Mouse (Mus musculus) liver, embryonic 11.5 days (tissue): ENCODE measurements around the gene Gnao1. TPM values are rescaled to one million over a fixed set of nuclear protein-coding genes. Genes with fewer than 3 reads are reported as not detected.

Source experiments
- ATAC-seq: fragments of 200-750 bp; cut with Nextera tagmentation; replicated peaks from 2 replicates; pipeline ENCODE4 v1.8.0; 2017; ENCODE audit warnings: moderate number of reproducible peaks, mild to moderate bottlenecking, moderate TSS enrichment, moderate library complexity; ENCODE audit not compliant: low FRiP score
- DNase-seq: peaks from one replicate; pipeline ENCODE4 v3.0.0-alpha.2; 2017; ENCODE audit warnings: low spot score
- H3K27ac ChIP-seq: fragments of 300-500 bp; sonication (generic); 2 replicates; pipeline ENCODE4 v1.5.1; 2014; ENCODE audit warnings: mild to moderate bottlenecking, low read depth, low read length, control low read depth
- H3K27me3 ChIP-seq: fragments of 300-500 bp; sonication (generic); replicated peaks from 2 replicates; pipeline ENCODE4 v1.6.1; 2014; ENCODE audit warnings: low read length, mixed read lengths; ENCODE audit not compliant: control insufficient read depth, insufficient read depth
- H3K36me3 ChIP-seq: fragments of 300-500 bp; sonication (generic); 2 replicates; pipeline ENCODE4 v1.6.1; 2014; ENCODE audit warnings: mild to moderate bottlenecking, low read length, moderate library complexity, mixed read lengths; ENCODE audit not compliant: control insufficient read depth, insufficient read depth
- H3K4me1 ChIP-seq: fragments of 300-500 bp; sonication (generic); replicated peaks from 2 replicates; pipeline ENCODE4 v1.6.1; 2014; ENCODE audit warnings: low read length, mixed read lengths; ENCODE audit not compliant: control insufficient read depth, insufficient read depth
- H3K4me2 ChIP-seq: fragments of 300-500 bp; sonication (generic); 2 replicates; pipeline ENCODE4 v1.6.1; 2014; ENCODE audit warnings: mild to moderate bottlenecking, control low read depth, moderate library complexity
- H3K4me3 ChIP-seq: fragments of 300-500 bp; sonication (generic); 2 replicates; pipeline ENCODE4 v1.5.1; 2014; ENCODE audit warnings: low read depth, low read length, control low read depth
- H3K9ac ChIP-seq: fragments of 300-500 bp; sonication (generic); 2 replicates; pipeline ENCODE4 v1.6.1; 2014; ENCODE audit warnings: low read depth, low read length, control low read depth
- H3K9me3 ChIP-seq: fragments of 300-500 bp; sonication (generic); 2 replicates; pipeline ENCODE4 v1.6.1; 2016; ENCODE audit warnings: low read length, inconsistent platforms, mixed read lengths; ENCODE audit not compliant: control insufficient read depth
- WGBS: fragments of 180-500 bp; shearing (Covaris S2); extraction: QIAGEN DNeasy Blood & Tissue Kit; methylation state at CpG from one replicate; pipeline ENCODE4 v1.1.7; 2014; 5-methylcytosine and 5-hydroxymethylcytosine counted together
- polyA plus RNA-seq: library from polyadenylated mRNA; unstranded; fragments of >200 nt; fragmentation: Nextera tagmentation; extraction: Ambion mirVana; gene quantifications from 2 replicates; pipeline ENCODE4 v1.2.1, GENCODE M21; 2014

Gene Gnao1
- polyA plus RNA-seq, 1 experiment from 2014 or later = 2.4 TPM

DNA sequence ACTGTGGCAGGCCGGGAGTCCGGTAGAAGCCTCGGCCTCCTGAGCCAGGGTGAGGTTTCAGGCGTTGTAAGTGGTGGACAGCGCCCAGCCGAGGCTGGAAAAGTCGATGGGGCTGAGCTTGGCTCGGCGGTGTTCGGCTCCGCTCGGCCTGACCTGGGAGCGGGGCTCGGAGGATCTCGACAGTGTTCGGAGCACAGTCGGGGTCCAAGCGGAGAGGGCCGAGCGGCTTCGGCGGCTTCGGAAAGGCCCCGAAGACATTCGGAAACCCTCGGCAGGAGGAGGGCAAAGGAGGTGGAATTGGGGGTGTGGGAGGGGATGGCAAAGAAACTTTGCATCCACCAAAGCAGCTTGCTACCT lies 3.6 kb downstream of the Gnao1 start:
- H3K36me3 ChIP-seq = no peaks in the 10 kb centered on the region
- WGBS = 2% methylated on average over 26 of the region's 26 CpGs
- H3K9ac ChIP-seq = no peak overlapping the region
- H3K9me3 ChIP-seq = no peaks in the 10 kb centered on the region
- H3K4me3 ChIP-seq = peak overlapping the region; percentile 21
- DNase-seq = peak; percentile 78
- H3K27me3 ChIP-seq = peaks cover 57% of the 10 kb centered on the region
- peak; percentile 67 for ATAC-seq
- H3K4me2 ChIP-seq = peak overlapping the region; percentile 48
- H3K27ac ChIP-seq = no peak overlapping the region
- peaks cover 4% of the 10 kb centered on the region; the same call in 1 of the 2 replicates for H3K4me1 ChIP-seq

- Histone ChIP-seq H3K4me1 (peaks cover 4% of the 10 kb centered on the region; the same call in 1 of the 2 replicates), H3K9ac (no peak overlapping the region), H3K27ac (no peak overlapping the region), H3K9me3 (no peaks in the 10 kb centered on the region), H3K4me3 (no peak overlapping the region), H3K4me2 (no peak overlapping the region), H3K36me3 (no peaks in the 10 kb centered on the region), H3K27me3 (peaks cover 55% of the 10 kb centered on the region)
- 63% methylated on average over 6 of the region's 6 CpGs for WGBS
- ATAC-seq = no peak
- no peak for DNase-seq
Measured at GRCm38 (mm10) chr8:93814266-93814665, 4.5 kb downstream of the Gnao1 start.

GRCm38 (mm10) chr8:93816226-93816625 lies 6.5 kb downstream of the Gnao1 start:
- 0 out of 2 replicates have a peak, but pooled peaks cover under 1% of the 10 kb centered on the region for H3K4me1 ChIP-seq
- ATAC-seq = no peak
- 62% methylated on average over 6 of the region's 6 CpGs for WGBS
- H3K9me3 ChIP-seq = no peaks in the 10 kb centered on the region
- no peak overlapping the region for H3K4me3 ChIP-seq
- no peak for DNase-seq
- H3K9ac ChIP-seq = no peak overlapping the region
- H3K27ac ChIP-seq = no peak overlapping the region
- H3K27me3 ChIP-seq = peaks cover 37% of the 10 kb centered on the region
- no peak overlapping the region for H3K4me2 ChIP-seq
- no peaks in the 10 kb centered on the region for H3K36me3 ChIP-seq

DNA sequence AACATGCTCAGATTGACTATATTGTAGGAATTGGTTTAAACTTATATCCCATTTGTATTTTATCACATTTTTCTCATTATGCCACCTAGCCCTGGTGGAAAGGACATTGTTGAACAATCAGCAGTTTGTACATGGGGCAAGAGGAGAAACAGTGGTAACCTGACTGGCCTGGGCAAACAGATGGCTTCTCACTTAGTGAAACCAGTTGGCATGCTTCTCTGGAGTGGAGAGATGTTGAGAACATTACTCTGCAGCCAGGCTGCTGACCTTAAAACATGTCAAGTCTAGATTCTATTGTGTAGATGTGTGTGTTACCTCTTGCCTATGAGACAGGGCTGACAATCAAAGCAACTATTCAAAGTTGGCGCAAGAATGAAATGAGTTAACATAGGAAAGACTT lies 7.6 kb downstream of the Gnao1 start:
- H3K4me1 ChIP-seq = no peaks in the 10 kb centered on the region
- no peak overlapping the region for H3K4me2 ChIP-seq
- ATAC-seq (no peak), DNase-seq (no peak)
- WGBS = 81% methylated on average over 1 of the region's 1 CpGs
- no peak overlapping the region for H3K4me3 ChIP-seq
- H3K27ac ChIP-seq = no peak overlapping the region
- H3K9me3 ChIP-seq = no peaks in the 10 kb centered on the region
- H3K27me3 ChIP-seq = peaks cover 25% of the 10 kb centered on the region
- H3K9ac ChIP-seq = no peak overlapping the region
- H3K36me3 ChIP-seq = no peaks in the 10 kb centered on the region

GRCm38 (mm10) chr8:93819929-93820328 lies 10.2 kb downstream of the Gnao1 start:
- peak; percentile 29 for DNase-seq
- Histone ChIP-seq H3K36me3 (no peaks in the 10 kb centered on the region), H3K4me1 (no peaks in the 10 kb centered on the region), H3K27me3 (no peaks in the 10 kb centered on the region; the same call in 1 of the 2 replicates), H3K9me3 (no peaks in the 10 kb centered on the region), H3K27ac (no peak overlapping the region), H3K4me3 (no peak overlapping the region), H3K4me2 (no peak overlapping the region), H3K9ac (no peak overlapping the region)
- no peak for ATAC-seq
- 66% methylated on average over 4 of the region's 4 CpGs for WGBS

- H3K36me3 ChIP-seq = no peaks in the 10 kb centered on the region
- no peaks in the 10 kb centered on the region; the same call in 1 of the 2 replicates for H3K27me3 ChIP-seq
- no peaks in the 10 kb centered on the region for H3K9me3 ChIP-seq
- no peak overlapping the region for H3K9ac ChIP-seq
- no peaks in the 10 kb centered on the region for H3K4me1 ChIP-seq
- no peak overlapping the region for H3K4me2 ChIP-seq
- no peak overlapping the region for H3K4me3 ChIP-seq
- ATAC-seq (no peak), DNase-seq (peak; percentile 18)
- 87% methylated on average over 7 of the region's 7 CpGs for WGBS
- H3K27ac ChIP-seq = no peak overlapping the region
Measured at GRCm38 (mm10) chr8:93821327-93821726, 11.6 kb downstream of the Gnao1 start.

- no peak overlapping the region for H3K4me3 ChIP-seq
- ATAC-seq (no peak), DNase-seq (no peak)
- no peak overlapping the region for H3K27ac ChIP-seq
- 59% methylated on average over 4 of the region's 4 CpGs for WGBS
- H3K9ac ChIP-seq = no peak overlapping the region
- H3K4me1 ChIP-seq = no peaks in the 10 kb centered on the region
- no peaks in the 10 kb centered on the region for H3K9me3 ChIP-seq
- H3K27me3 ChIP-seq = no peaks in the 10 kb centered on the region
- no peak overlapping the region for H3K4me2 ChIP-seq
- no peaks in the 10 kb centered on the region for H3K36me3 ChIP-seq
Measured at GRCm38 (mm10) chr8:93825317-93825716, 15.6 kb downstream of the Gnao1 start.

DNA sequence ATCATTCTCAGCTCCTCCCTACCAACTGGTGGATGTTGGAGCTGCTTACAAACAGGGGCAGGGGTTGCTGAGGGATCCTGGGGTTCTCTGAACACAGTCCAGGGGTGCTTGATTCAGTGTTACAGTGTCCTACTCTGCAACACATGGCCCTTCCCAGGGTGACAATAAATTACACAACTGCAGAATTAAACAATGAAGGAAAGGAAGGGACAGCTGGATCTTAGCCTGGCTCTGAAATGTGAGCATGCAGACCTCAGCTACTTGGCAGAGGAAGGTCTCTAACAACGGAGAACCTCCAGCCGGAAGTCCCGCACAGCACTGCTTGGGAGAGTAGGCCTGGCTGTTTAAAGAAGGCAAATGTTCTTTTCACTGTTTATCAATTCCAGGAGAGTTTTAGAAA lies 20.9 kb downstream of the Gnao1 start:
- H3K4me2 ChIP-seq = no peak overlapping the region
- H3K9me3 ChIP-seq = no peaks in the 10 kb centered on the region
- DNase-seq (no peak), ATAC-seq (no peak)
- no peak overlapping the region for H3K4me3 ChIP-seq
- no peaks in the 10 kb centered on the region for H3K36me3 ChIP-seq
- 81% methylated on average over 3 of the region's 3 CpGs for WGBS
- no peak overlapping the region for H3K27ac ChIP-seq
- no peak overlapping the region for H3K9ac ChIP-seq
- H3K27me3 ChIP-seq = no peaks in the 10 kb centered on the region
- no peaks in the 10 kb centered on the region for H3K4me1 ChIP-seq

DNA sequence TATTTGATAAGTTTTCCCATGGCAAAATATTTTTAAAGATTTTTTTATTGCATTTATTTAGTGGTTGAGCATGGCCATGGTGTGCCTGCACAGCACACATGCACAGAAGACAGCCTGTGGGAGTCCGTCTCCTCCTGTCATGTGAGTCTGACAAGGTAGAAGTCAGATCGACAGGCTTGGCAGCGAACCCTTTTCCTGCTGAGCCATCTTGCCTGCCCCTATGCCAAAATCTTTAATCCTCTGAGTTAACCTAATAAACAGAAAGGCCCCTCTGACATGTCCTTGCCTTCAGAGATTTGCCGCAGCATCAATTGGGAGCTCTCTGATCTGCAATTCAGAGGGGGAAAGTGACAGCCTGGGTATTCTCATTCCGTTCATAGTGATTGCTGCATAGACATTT lies 26.0 kb downstream of the Gnao1 start:
- Histone ChIP-seq H3K27me3 (no peaks in the 10 kb centered on the region), H3K4me1 (no peaks in the 10 kb centered on the region), H3K9me3 (no peaks in the 10 kb centered on the region), H3K4me2 (no peak overlapping the region), H3K36me3 (no peaks in the 10 kb centered on the region), H3K4me3 (no peak overlapping the region), H3K9ac (no peak overlapping the region), H3K27ac (no peak overlapping the region)
- ATAC-seq (no peak), DNase-seq (no peak)
- 72% methylated on average over 5 of the region's 5 CpGs for WGBS
